Mouse (Mus musculus) large intestine, adult 2 months (tissue): ENCODE results near the gene Kctd2. TPM values are rescaled to one million over a fixed set of nuclear protein-coding genes. Genes with fewer than 3 reads are reported as not detected.

Source experiments
- DNase-seq: peaks from one replicate; pipeline ENCODE4 v3.0.0-alpha.2; 2012; ENCODE audit warnings: low read depth, low spot score
- WGBS: fragments of 180-500 bp; shearing (Covaris S2); methylation state at CpG from one replicate; pipeline ENCODE4 v1.1.7; 2018; 5-methylcytosine and 5-hydroxymethylcytosine counted together
- polyA plus RNA-seq: library from polyadenylated mRNA; depleted of rRNA; stranded (reverse); fragments of >200 nt; gene quantifications from 2 replicates; pipeline ENCODE4 v1.2.3, GENCODE M21; 2012

Kctd2 gene
- polyA plus RNA-seq, 1 experiment, result 24.2 TPM

DNA sequence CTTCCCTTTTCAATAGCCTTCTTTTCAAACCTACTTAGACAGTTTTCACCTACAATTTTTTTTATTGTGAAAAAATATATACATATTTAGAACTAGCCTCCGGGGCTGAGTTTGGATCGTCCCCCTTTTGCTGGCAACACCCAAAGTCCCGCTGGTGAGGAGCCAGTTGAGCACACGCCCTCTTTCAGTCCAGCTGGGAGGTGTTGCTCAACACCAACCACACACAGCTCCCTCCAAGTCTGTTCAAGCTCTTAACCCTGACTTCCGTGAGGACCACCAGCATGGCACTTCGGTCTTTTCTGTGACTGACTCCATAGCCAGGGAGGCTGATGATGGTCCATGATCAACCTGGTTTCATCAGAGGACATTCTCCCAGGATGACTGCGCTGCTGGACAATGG is 21.8 kb upstream of the Kctd2 start:
- no peak for DNase-seq
- WGBS, result 37% methylated on average over 7 of the region's 7 CpGs

DNA sequence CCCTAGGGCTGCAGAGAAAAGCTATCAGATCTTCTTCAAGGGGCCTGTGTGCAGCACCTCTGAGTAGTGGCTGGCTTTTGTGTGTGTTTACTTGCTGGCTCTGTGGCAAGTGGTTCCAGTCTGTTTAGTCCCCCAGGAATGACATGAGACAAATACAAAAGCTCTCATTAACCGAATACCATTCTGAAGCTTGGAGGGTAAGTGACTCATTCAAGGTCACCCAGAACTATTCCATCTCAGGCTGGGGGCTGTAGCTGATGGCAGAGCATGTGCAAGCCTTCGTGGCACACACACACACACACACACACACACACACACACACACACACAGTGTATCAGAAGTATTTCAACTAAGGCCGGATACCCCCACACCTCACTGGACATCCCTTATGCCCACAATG is 19.8 kb upstream of the Kctd2 start:
- WGBS, result 61% methylated on average over 3 of the region's 3 CpGs
- no peak for DNase-seq

- no peak for DNase-seq
These were observed 19.1 kb upstream of the Kctd2 start for GRCm38 (mm10) chr11:115400630-115401391.

DNA sequence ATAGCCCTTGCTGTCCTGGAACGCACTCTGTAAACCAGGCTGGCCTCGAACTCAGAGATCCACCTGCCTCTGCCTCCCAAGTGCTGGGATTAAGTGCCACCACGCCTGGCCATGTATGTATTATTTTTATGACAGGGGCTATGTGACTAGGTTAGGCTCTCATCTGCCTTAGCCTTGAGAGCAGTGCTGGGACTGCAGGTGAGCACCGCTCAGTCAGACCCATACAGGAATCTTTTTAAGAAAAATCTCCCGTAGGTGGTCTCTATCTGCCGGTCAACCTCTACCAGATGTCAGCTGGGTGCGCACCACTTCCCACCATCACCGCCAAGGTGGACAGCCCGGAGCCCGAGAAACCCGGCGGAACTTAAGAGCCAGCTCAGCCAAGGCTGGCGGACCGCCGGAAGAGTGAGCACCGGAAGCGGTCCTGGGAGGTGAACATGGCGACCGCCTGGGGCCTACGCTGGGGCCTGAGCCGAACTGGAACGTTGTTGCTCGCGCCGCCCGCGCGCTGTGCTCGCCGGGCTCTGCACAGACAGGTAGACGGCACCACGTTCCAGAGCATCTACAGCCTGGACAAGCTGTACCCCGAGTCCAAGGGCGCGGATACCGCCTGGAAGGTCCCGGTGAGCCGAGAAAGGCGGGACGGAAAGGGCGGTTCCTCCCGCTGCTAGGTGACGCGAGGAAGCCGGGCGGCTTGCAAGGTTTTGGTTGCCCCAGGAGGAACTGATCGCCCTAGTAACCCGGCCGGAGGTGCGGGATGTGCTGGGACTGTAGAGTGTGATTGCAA is 16.4 kb upstream of the Kctd2 start, which contains the start of gene Mrpl58:
Gene Mrpl58 (plus strand): TSS at position 415 of the 787 bp plus-strand sequence.
- 4% methylated on average over 50 of the region's 50 CpGs for WGBS
- no peak for DNase-seq

More at GRCm38 (mm10) chr11:115400630-115401391, 19.1 kb upstream of the Kctd2 start:
- 49% methylated on average over 11 of the region's 11 CpGs for WGBS

DNA sequence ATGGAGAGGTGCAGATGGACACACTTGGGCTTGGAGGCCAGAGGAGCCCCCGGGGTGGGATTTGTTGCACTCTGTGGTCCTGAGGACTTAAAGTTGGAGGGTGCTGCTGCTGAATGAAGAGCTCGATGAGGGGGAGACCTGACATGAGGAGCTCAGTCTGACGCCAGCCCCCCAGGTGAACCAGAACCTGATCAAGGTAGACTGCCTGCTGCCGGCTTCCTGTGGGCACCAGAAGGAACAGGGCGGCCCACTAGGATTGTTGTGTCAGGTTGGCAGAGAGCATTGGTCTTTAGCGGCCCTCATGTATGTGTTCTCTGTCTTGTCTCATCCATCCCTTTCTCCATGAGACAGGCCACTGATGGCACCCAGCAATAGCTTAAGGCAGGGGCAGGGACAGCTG is 14.2 kb upstream of the Kctd2 start:
- DNase-seq, result no peak
- WGBS, result 98% methylated on average over 6 of the region's 6 CpGs

DNA sequence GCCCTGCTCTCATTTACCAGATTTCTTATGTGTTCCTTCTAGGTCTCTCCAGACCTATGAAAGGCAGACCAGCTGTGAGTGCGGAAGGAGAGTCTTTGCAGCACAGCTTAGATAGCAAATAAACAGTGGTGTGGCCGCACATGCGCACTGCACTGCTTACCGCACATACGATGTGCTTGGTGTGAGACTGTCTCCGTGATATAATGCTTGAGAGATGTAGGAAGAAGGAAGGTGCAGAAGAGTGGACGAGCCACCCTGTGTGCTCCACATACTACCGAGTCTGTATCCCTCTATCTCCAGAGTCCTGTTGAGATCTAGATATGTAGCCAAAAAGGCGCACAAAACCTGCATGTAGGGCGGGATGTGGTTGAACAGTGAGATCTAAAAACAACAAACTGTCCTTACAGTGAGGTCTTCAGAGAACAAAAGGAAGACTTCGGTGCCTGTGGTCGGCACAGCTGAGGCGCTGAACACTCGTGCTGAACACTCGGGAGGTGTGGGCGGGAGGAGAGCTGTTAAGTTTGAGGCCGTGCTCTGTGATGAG is 13.0 kb upstream of the Kctd2 start:
- no peak for DNase-seq
- 89% methylated on average over 17 of the region's 17 CpGs for WGBS

- no peak for DNase-seq
- WGBS, result 80% methylated on average over 6 of the region's 6 CpGs
These were observed 11.5 kb upstream of the Kctd2 start for GRCm38 (mm10) chr11:115408266-115408920.

- no peak for DNase-seq
- WGBS, result 84% methylated on average over 7 of the region's 7 CpGs
These were observed 10.4 kb upstream of the Kctd2 start for GRCm38 (mm10) chr11:115409556-115409955.

DNA sequence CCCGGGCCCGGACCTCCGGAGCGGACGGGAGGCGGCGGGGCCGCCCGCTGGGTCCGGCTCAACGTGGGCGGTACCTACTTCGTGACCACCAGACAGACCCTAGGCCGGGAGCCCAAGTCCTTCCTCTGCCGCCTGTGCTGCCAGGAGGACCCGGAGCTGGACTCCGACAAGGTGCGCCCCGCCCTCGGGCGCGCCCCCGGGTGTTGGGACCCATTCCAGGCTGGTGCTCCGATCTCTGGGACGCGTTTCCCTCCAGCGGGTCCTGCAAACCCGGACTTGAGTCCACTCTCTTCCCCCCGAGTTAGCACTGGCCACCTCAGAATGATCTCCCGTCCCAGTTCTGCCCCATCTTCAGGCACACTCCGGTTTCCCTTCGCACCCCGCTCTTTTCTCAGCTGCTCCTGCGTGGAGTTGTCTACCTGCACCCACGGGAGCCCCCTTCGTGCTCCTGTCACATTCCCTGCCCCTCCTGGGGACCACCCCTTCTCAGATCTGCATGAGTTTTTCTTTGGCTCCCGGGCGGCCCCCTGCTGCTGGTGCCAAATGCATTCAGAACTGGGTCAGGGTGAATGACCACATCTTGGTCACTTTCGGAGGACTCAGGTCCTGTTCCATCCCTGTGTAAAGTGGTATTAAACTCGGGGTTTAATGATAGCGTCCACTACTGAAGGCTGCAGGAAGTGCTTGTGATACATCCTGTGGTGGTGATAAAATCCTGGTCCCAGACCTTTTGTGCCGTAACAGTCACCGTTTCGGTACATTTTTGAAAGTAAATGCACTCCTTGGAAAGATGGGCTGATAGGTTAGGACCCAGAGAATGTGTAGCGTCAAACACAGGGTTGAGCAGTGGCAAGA is 635 bp downstream of the Kctd2 start:
- DNase-seq, result no peak

DNA sequence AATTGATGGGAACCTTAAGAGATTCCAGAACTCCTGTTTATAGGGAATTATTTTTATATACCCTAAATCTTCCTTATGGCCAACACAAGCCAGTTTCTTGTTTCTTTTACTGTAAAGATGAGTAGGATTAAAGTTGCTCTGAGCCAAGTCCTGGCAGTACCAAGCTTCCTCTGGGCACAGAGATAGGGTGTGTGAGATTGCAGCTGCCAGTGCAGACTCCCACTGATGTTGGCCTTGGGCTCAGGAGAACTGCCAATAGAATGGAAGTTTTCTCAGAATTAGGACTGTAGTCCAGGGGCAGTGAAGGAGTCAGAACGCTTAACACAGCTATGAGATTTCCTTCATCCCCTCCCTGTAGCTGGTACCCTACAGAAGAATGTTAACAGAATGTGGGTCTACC is 1.4 kb downstream of the Kctd2 start:
- 24% methylated on average over 1 of the region's 1 CpGs for WGBS

More for the DNA sequence above, 635 bp downstream of the Kctd2 start:
- WGBS, result 1% methylated on average over 44 of the region's 45 CpGs

GRCm38 (mm10) chr11:115421972-115422371 is 2.0 kb downstream of the Kctd2 start:
- WGBS, result 91% methylated on average over 16 of the region's 16 CpGs

More for the DNA sequence above, 1.4 kb downstream of the Kctd2 start:
- no peak for DNase-seq

GRCm38 (mm10) chr11:115423091-115423490 is 3.2 kb downstream of the Kctd2 start:
- DNase-seq, result no peak
- WGBS, result 72% methylated on average over 3 of the region's 3 CpGs

More at GRCm38 (mm10) chr11:115421972-115422371, 2.0 kb downstream of the Kctd2 start:
- DNase-seq, result no peak

- WGBS, result 88% methylated on average over 7 of the region's 7 CpGs
- DNase-seq, result no peak
These were observed 4.7 kb downstream of the Kctd2 start for GRCm38 (mm10) chr11:115424666-115425065.

DNA sequence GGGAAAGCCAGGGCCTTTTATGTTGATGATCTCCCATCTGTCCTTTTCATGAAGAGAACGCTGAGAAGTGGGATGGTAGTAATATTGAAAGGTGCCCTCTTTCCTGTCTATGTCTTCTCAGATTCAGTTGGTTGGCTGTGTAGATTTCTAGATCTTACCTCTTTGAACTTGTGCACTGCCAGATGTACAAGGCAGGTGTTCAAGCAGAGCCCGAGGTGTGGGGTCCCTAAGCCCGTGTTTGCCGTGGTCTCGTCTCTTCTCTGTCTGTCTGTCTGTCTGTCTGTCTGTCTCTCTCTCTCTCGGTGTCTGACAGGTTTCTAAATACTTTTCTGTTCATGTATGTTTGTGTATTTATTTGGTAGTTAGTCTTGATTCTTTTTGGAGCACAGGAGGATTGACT is 5.7 kb downstream of the Kctd2 start:
- no peak for DNase-seq
- 89% methylated on average over 6 of the region's 6 CpGs for WGBS

GRCm38 (mm10) chr11:115427482-115428331 is 7.8 kb downstream of the Kctd2 start:
- 40% methylated on average over 20 of the region's 20 CpGs for WGBS
- DNase-seq, result no peak

- DNase-seq, result no peak
- 86% methylated on average over 7 of the region's 7 CpGs for WGBS
These were observed 9.4 kb downstream of the Kctd2 start for GRCm38 (mm10) chr11:115429307-115429706.

DNA sequence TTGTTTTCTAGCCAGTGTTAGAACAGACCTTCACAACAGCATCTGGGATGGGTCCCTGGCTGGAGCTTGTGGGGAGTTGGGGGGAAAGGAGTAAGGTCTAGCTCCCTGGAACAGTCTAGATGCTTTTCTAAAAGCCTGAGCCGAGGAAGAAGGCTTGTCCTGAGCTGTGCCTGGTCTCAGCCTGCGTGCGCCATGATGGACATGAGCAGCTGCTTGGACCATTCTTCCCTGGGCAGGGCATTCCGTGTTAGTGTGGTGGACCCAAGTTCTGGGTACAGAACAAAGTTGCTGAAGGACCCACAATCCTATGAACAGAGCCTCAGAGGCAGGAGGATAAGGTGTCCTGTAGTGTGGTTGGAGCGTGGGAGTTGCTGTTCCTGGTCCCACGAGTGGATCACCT is 10.6 kb downstream of the Kctd2 start:
- no peak for DNase-seq
- WGBS, result 94% methylated on average over 6 of the region's 6 CpGs

- WGBS, result 27% methylated on average over 4 of the region's 4 CpGs
- DNase-seq, result no peak
These were observed 12.9 kb downstream of the Kctd2 start for GRCm38 (mm10) chr11:115432814-115433213.
